In the genomic region with DNA sequence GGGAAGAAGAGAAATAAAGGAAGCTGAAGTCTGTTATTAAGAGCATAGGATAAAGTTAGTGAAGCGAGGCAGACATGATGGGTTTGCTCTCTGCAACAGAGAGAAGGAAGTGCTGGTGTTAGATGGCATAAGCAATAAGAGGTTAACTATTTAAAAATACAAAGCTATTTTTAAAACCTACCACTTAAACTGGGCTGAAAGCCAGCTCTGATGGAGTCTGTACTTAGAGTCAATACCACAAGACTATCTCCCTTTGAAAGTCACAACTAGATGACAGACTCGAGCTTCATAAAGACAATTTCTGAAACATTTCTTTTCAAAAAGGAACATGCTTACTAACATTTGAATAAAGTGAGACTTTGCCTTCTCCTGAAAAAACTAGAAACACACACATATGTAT, we compare ENCODE assay signal across 18 mouse cellular contexts.
DNase-seq lines count a peak whose midpoint lies in the region; ATAC-seq lines count a peak whose summit lies in the region.
"Had no signal": no experiment of that assay in that cellular context is flagged by ENCODE, and none has a peak within 500 bp of the region (broad histone marks: within the 10 kb centered on the region; RNA-seq: fewer than 3 reads in every experiment).

No protein-coding gene starts in this region.

- peaks cover 13% of the 10 kb centered on the region for H3K4me1 ChIP-seq in heart, embryonic 16.5 days (ENCODE audit: control insufficient read depth, insufficient read depth, low read length)
- H3K4me1 ChIP-seq: midbrain, embryonic 15.5 days had no signal

- ATAC-seq in heart, embryonic 16.5 days (replicated peaks; ENCODE audit: extremely low read depth, insufficient read depth, low FRiP score), result peak; percentile 73; the same call in 1 of the 2 replicates
- ATAC-seq: forebrain, embryonic 14.5 days; intestine, embryonic 16.5 days; midbrain, embryonic 15.5 days had no signal

- peak overlapping the region; percentile 21 for H3K4me3 ChIP-seq in heart, embryonic 16.5 days (ENCODE audit: low read length)
- H3K4me3 ChIP-seq: left cerebral cortex, adult 2 months; liver, embryonic 13.5 days; midbrain, embryonic 15.5 days had no signal

- 26% methylated on average over 2 of the region's 2 CpGs for WGBS in heart, embryonic 16.5 days

- no peaks in the 10 kb centered on the region for H3K9me3 ChIP-seq in heart, embryonic 16.5 days (replicated peaks; ENCODE audit: control insufficient read depth, low read length)
- H3K9me3 ChIP-seq: liver, embryonic 13.5 days; midbrain, embryonic 15.5 days had no signal

- H3K27me3 ChIP-seq in heart, embryonic 16.5 days (ENCODE audit: control insufficient read depth, insufficient read depth, low read length), result no peaks in the 10 kb centered on the region
- H3K27me3 ChIP-seq: liver, embryonic 13.5 days; midbrain, embryonic 15.5 days had no signal

- peak; percentile 19 for DNase-seq in lung, postnatal 10 days
- DNase-seq in lung, adult 18-20 months, result no peak
- peak; percentile 31 for DNase-seq in brain, adult 2 months (ENCODE audit: low read depth, low spot score)
- DNase-seq in urinary bladder, postnatal 10 days (ENCODE audit: low spot score), result no peak
- DNase-seq in right cerebral cortex, postnatal 4 days, result no peak
- no peak for DNase-seq in embryo, embryonic 9.5 days (ENCODE audit: extremely low spot score)
- DNase-seq: adrenal gland, adult 2 months; cerebellum, adult 18-20 months; gastrocnemius, postnatal 14 days; kidney, postnatal 10 days; liver, embryonic 13.5 days; right cerebral cortex, postnatal 14 days had no signal

- no peaks in the 10 kb centered on the region for H3K36me3 ChIP-seq in heart, embryonic 16.5 days (ENCODE audit: control insufficient read depth, insufficient read depth)
- H3K36me3 ChIP-seq: liver, embryonic 13.5 days; midbrain, embryonic 15.5 days had no signal

- H3K4me2 ChIP-seq in heart, embryonic 16.5 days (ENCODE audit: low read depth, low read length), result peak overlapping the region; percentile 48
- H3K4me2 ChIP-seq: hindbrain, embryonic 14.5 days; liver, embryonic 13.5 days; midbrain, embryonic 15.5 days had no signal

- peak overlapping the region; percentile 68 for H3K9ac ChIP-seq in heart, embryonic 16.5 days (ENCODE audit: low read length)
- H3K9ac ChIP-seq: hindbrain, embryonic 14.5 days; liver, embryonic 13.5 days; midbrain, embryonic 15.5 days had no signal

- peak overlapping the region; percentile 86 for H3K27ac ChIP-seq in heart, embryonic 16.5 days (ENCODE audit: low read length)
- H3K27ac ChIP-seq: hindbrain, embryonic 14.5 days; left cerebral cortex, adult 2 months; liver, embryonic 13.5 days; midbrain, embryonic 15.5 days had no signal

Comparison
In these comparisons a context has a peak if more than half of its experiments do, and no peak if none do; other contexts are left out.
1. DNase-seq: peak in lung, postnatal 10 days (single experiment) and brain, adult 2 months (single experiment); none in lung, adult 18-20 months (0 of 2), urinary bladder, postnatal 10 days (single experiment), right cerebral cortex, postnatal 4 days (single experiment) and embryo, embryonic 9.5 days (single experiment).